Mouse (Mus musculus) liver, embryonic 14.5 days (tissue): ENCODE measurements around the gene Ric8b.

Experiments used
- CTCF ChIP-seq: IDR thresholded peaks from 2 replicates; pipeline ENCODE4 v1.5.1; 2016; ENCODE audit warnings: antibody characterized with exemption, low read depth, control low read depth
- EP300 ChIP-seq: IDR thresholded peaks from 2 replicates; pipeline ENCODE4 v1.6.1; 2016; ENCODE audit warnings: antibody characterized with exemption, low read depth

- TF ChIP-seq CTCF (no peak), EP300 (no peak)
These were observed 20.8 kb downstream of the Ric8b start for GRCm38 (mm10) chr10:84938094-84938820.
